In the genomic region with DNA sequence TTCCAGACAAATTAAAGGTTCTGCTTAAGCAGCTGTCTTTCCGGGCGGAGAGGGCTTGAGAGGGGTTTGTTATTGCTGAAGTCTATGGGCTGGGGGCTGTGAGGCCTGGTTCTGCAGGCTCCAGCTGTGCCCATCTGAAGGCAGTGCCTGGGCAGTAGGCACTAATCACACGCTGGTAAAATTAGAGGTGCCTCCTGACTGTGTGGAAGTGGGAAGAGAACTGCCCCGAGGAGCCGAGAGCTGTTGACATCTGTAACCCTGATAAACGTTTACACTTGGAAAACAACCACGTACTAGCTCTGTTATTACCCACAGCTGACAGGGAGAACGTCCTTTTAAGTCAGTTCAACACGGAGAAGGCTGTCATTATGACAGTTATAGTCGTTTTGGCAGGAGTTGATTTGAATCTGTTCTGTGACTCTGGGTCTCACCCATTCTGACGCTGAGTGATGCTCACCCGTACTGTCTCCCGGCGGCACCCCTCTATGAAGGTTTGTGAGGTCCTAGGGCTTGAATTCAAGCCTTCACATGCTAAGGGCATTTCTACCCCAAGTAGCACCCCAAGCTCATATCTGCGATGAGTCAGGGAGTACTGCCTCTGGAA, we compare ENCODE assay signal across 29 mouse cellular contexts. TPM values are rescaled to one million over a fixed set of nuclear protein-coding genes. Genes with fewer than 3 reads are reported as not detected.
DNase-seq lines count a peak whose midpoint lies in the region; ATAC-seq lines count a peak whose summit lies in the region.
"Had no signal": no experiment of that assay in that cellular context is flagged by ENCODE, and none has a peak within 500 bp of the region (broad histone marks: within the 10 kb centered on the region; RNA-seq: fewer than 3 reads in every experiment).

No protein-coding gene starts in this region.

- DNase-seq in adrenal gland, postnatal 14 days: peak; percentile 13
- DNase-seq in adrenal gland, postnatal 4 days (ENCODE audit: low spot score in 2 of 2): no peak
- peak; percentile 4 for DNase-seq in heart, adult 8-10 months (ENCODE audit: low spot score)
- DNase-seq in heart, embryonic 10.5 days (ENCODE audit: low spot score): no peak
- no peak for DNase-seq in heart, adult 11 months
- no peak for DNase-seq in gastrocnemius, postnatal 4 days (ENCODE audit: low spot score in 2 of 2)
- DNase-seq: adrenal gland, postnatal 25 days; cerebellum, adult 2 months; cerebellum, postnatal 14 days; gastrocnemius, postnatal 14 days; kidney, adult 8-10 months; layer of hippocampus, postnatal 36 days; left cerebral cortex, postnatal 4 days; liver, postnatal 0 days; lung, postnatal 4 days; right cerebral cortex, adult 18-20 months; spleen, adult 18-20 months; thymus, postnatal 14 days had no signal

- H3K27me3 ChIP-seq in heart, embryonic 10.5 days (ENCODE audit: insufficient read depth, poor library complexity, severe bottlenecking): no peaks in the 10 kb centered on the region
- H3K27me3 ChIP-seq in heart, embryonic 16.5 days (ENCODE audit: control insufficient read depth, insufficient read depth, low read length): no peaks in the 10 kb centered on the region
- H3K27me3 ChIP-seq: hindbrain, embryonic 13.5 days; liver, embryonic 12.5 days; megakaryocyte, embryonic 14.5 days; midbrain, embryonic 12.5 days; neural tube, embryonic 12.5 days had no signal

- H3K4me2 ChIP-seq in heart, embryonic 16.5 days (ENCODE audit: low read depth, low read length): peak overlapping the region; percentile 5; the same call in 1 of the 2 replicates
- H3K4me2 ChIP-seq: hindbrain, embryonic 13.5 days; liver, embryonic 12.5 days; midbrain, embryonic 12.5 days; neural tube, embryonic 12.5 days had no signal

- H3K36me3 ChIP-seq in heart, embryonic 10.5 days: no peaks in the 10 kb centered on the region
- peaks cover 3% of the 10 kb centered on the region; the same call in 1 of the 2 replicates for H3K36me3 ChIP-seq in heart, embryonic 16.5 days (ENCODE audit: control insufficient read depth, insufficient read depth)
- H3K36me3 ChIP-seq: midbrain, embryonic 12.5 days; neural tube, embryonic 12.5 days had no signal

- no peaks in the 10 kb centered on the region for H3K9me3 ChIP-seq in heart, embryonic 10.5 days
- no peaks in the 10 kb centered on the region for H3K9me3 ChIP-seq in heart, embryonic 16.5 days (replicated peaks; ENCODE audit: control insufficient read depth, low read length)
- H3K9me3 ChIP-seq: forebrain, embryonic 10.5 days; G1E; hindbrain, embryonic 13.5 days; liver, embryonic 12.5 days; megakaryocyte, embryonic 14.5 days; midbrain, embryonic 12.5 days; neural tube, embryonic 12.5 days had no signal

- WGBS in heart, embryonic 10.5 days: 65% methylated on average over 15 of the region's 15 CpGs
- 49% methylated on average over 15 of the region's 15 CpGs for WGBS in heart, embryonic 16.5 days

- H3K4me3 ChIP-seq in heart, embryonic 10.5 days: no peak overlapping the region
- no peak overlapping the region for H3K4me3 ChIP-seq in heart, embryonic 16.5 days (ENCODE audit: low read length)
- H3K4me3 ChIP-seq: forebrain, embryonic 10.5 days; hindbrain, embryonic 13.5 days; liver, embryonic 12.5 days; megakaryocyte, embryonic 14.5 days; midbrain, embryonic 12.5 days; myocyte; neural tube, embryonic 12.5 days had no signal

- no peak overlapping the region for H3K27ac ChIP-seq in heart, embryonic 10.5 days
- H3K27ac ChIP-seq in heart, embryonic 16.5 days (ENCODE audit: low read length): peak overlapping the region; percentile 60
- H3K27ac ChIP-seq: forebrain, embryonic 10.5 days; hindbrain, embryonic 13.5 days; kidney, postnatal 0 days; liver, embryonic 12.5 days; midbrain, embryonic 12.5 days; neural tube, embryonic 12.5 days had no signal

- peak; percentile 89 for ATAC-seq in heart, embryonic 16.5 days (replicated peaks; ENCODE audit: extremely low read depth, insufficient read depth, low FRiP score)
- ATAC-seq: intestine, embryonic 16.5 days; liver, embryonic 12.5 days; liver, postnatal 0 days had no signal

- H3K9ac ChIP-seq in heart, embryonic 16.5 days (ENCODE audit: low read length): no peak overlapping the region
- H3K9ac ChIP-seq: hindbrain, embryonic 13.5 days; liver, embryonic 12.5 days; liver, postnatal 0 days; midbrain, embryonic 12.5 days; neural tube, embryonic 12.5 days had no signal

- H3K4me1 ChIP-seq in heart, embryonic 10.5 days: peaks cover 3% of the 10 kb centered on the region; the same call in 1 of the 2 replicates
- H3K4me1 ChIP-seq in heart, embryonic 16.5 days (ENCODE audit: control insufficient read depth, insufficient read depth, low read length): peaks cover 4% of the 10 kb centered on the region; the same call in 1 of the 2 replicates
- H3K4me1 ChIP-seq: forebrain, embryonic 10.5 days; hindbrain, embryonic 13.5 days; liver, embryonic 12.5 days; midbrain, embryonic 12.5 days; neural tube, embryonic 12.5 days had no signal

RNA-seq across cellular contexts. Expression of a gene that starts 40.5 kb away (rescaled TPM):
- total RNA-seq in adrenal gland, postnatal 14 days (2021): 0.64 and 0.82 TPM in 2 replicates
- total RNA-seq in adrenal gland, postnatal 4 days (2021): 1 to 10 TPM; 3.8 to 4.5 TPM
- 1 to 10 TPM; 1.9 to 5.6 (median 2.7) TPM for total RNA-seq in heart, adult 8-10 months (2022)
- 1.1 and 1.3 TPM in 2 replicates for polyA plus RNA-seq in heart, embryonic 10.5 days (2016; fragmentation: Nextera tagmentation; extraction: Ambion mirVana)
- 2.0 and 2.7 TPM in 2 replicates for polyA plus RNA-seq in heart, embryonic 16.5 days (2015; fragmentation: Nextera tagmentation; extraction: Ambion mirVana)
- 10 to 100 TPM; 15.5 to 19.1 TPM for total RNA-seq in gastrocnemius, postnatal 4 days (2021)

Comparison
In these comparisons a context has a peak if more than half of its experiments do, and no peak if none do; other contexts are left out.
1. DNase-seq: peak in adrenal gland, postnatal 14 days (single experiment) and heart, adult 8-10 months (single experiment); none in adrenal gland, postnatal 4 days (0 of 2), heart, embryonic 10.5 days (single experiment), heart, adult 11 months (single experiment) and gastrocnemius, postnatal 4 days (0 of 2).